Mouse (Mus musculus): Measurements from ENCODE around the gene 2310057J18Rik. TPM values are rescaled to one million over a fixed set of nuclear protein-coding genes. Genes with fewer than 3 reads are reported as not detected.
"Not testable (repeated sequence)": the region's sequence is repeated elsewhere in the genome, so short reads cannot be mapped to it uniquely, and the experiment has no call there.

2310057J18Rik gene
- polyA plus RNA-seq (2015; fragmentation: Nextera tagmentation; extraction: Ambion mirVana), result not detected in 2 replicates

DNA sequence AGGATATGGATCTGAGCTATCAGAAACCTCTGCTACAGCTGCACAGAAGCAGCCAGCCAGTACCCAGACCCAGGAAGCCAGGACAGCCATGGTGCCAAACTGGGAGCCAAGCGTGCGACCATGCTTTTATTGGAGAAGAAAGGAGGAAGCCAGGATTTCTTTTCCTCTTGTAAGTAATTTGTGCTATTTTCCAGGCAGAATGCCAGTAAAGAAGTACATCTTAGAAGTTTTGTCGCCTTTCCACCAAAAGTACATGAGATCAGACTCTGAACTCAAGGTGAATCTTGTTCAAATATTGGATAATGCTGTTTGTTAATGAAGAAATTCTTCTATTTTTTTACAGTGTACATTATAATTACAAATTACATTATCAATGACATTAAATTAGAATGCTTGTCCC is at the start of gene 2310057J18Rik:
Gene 2310057J18Rik, minus strand, starts transcription at position 101 of the 400 bp plus-strand sequence.
- Histone ChIP-seq H3K9ac (no peak within 1 kb of the TSS), H3K27me3 (replicated peaks) (no peaks in the 10 kb centered on the region), H3K4me3 (no peak within 1 kb of the TSS), H3K4me2 (no peak within 1 kb of the TSS), H3K36me3 (replicated peaks) (no peaks in the 10 kb centered on the region), H3K9me3 (no peaks in the 10 kb centered on the region), H3K4me1 (no peaks in the 10 kb centered on the region), H3K27ac (no peak within 1 kb of the TSS)
- ATAC-seq (replicated peaks), result no peak
- 95% methylated on average over 3 of the region's 3 CpGs for WGBS

DNA sequence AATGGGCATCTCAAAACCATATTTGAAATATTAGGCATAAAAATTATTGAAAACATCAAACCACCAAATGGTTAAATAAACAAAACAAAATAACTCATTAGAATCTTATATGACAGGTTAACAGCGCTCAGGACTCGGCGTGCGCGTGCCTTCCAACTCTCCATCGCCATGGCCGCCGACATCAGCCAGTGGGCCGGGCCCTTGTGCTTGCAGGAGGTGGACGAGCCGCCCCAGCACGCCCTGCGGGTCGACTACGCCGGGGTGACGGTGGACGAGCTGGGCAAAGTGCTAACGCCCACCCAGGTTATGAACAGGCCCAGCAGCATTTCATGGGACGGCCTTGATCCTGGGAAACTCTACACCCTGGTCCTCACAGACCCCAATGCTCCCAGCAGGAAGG is 43.9 kb upstream of the 2310057J18Rik start:
- not testable (repeated sequence) for ATAC-seq (replicated peaks); H3K4me3 ChIP-seq; H3K4me1 ChIP-seq; H3K4me2 ChIP-seq; H3K36me3 ChIP-seq (replicated peaks); H3K9me3 ChIP-seq; H3K27me3 ChIP-seq (replicated peaks); H3K9ac ChIP-seq; H3K27ac ChIP-seq
- WGBS, result 97% methylated on average over 11 of the region's 20 CpGs

DNA sequence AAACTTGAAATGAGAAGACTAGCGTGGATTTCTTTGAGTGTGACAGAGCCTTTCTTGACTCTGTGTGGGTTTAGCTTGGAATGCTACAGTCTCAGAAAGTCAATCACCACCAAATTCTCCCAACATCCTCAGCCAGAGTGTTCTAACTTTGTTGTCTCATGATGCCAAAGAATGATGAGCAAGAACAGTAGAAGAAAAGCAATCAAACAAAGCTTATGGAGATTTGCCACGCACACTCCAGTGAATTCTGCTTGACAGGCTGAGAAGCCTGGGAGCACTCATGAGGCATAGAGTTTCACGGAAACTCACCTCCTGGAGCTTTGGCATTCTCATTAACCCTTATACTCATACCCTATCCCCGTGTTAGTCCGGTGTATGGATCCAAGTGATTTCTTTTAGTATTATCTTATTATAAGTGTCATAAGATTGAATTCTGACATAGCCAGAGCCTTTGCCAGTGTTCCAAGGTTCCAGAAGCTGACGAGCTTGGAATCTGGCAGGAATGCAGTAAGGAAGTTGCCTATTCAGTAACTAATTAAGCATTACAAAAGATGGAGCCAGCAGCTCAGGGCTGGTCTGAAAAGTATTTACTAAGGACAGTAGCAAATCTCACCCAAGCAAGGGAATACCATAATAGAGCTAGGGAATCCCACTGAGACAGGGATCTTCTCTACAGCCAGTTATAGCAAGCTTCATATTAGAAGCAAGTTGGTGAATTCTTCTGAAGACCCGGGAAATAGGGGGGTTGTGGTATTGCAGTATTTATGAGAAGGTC is 33.6 kb upstream of the 2310057J18Rik start:
- H3K4me2 ChIP-seq, result no peak overlapping the region
- WGBS, result 58% methylated on average over 7 of the region's 7 CpGs

DNA sequence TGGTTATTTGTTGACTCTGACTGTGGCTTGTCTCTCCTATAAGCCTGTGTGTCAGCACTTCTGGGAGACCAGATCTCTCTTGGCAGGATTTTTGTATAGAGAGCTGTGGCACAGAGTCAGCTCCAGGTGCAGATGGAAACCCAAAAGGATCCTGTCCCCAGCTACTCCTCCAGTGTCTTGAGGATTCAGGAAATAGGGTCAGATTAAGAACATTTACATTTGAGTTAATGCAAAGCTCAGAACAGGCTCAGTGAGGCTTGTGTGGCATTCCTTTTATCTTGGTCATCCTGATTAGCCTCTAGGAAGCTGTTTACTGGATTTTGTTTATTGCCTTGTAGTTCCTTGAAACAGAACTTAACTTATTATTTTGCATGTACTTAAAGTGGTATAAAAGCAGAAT is 11.7 kb upstream of the 2310057J18Rik start:
- Histone ChIP-seq H3K4me2 (no peak overlapping the region), H3K9ac (no peak overlapping the region), H3K4me3 (no peak overlapping the region), H3K27ac (no peak overlapping the region), H3K9me3 (no peaks in the 10 kb centered on the region), H3K36me3 (replicated peaks) (no peaks in the 10 kb centered on the region), H3K4me1 (no peaks in the 10 kb centered on the region), H3K27me3 (replicated peaks) (no peaks in the 10 kb centered on the region)
- ATAC-seq (replicated peaks), result no peak

More for the DNA sequence above, 33.6 kb upstream of the 2310057J18Rik start:
- no peaks in the 10 kb centered on the region for H3K4me1 ChIP-seq
- H3K27ac ChIP-seq, result no peak overlapping the region
- no peaks in the 10 kb centered on the region for H3K27me3 ChIP-seq (replicated peaks)
- no peak overlapping the region for H3K9ac ChIP-seq
- H3K4me3 ChIP-seq, result no peak overlapping the region
- ATAC-seq (replicated peaks), result no peak
- no peaks in the 10 kb centered on the region for H3K36me3 ChIP-seq (replicated peaks)
- no peaks in the 10 kb centered on the region for H3K9me3 ChIP-seq

DNA sequence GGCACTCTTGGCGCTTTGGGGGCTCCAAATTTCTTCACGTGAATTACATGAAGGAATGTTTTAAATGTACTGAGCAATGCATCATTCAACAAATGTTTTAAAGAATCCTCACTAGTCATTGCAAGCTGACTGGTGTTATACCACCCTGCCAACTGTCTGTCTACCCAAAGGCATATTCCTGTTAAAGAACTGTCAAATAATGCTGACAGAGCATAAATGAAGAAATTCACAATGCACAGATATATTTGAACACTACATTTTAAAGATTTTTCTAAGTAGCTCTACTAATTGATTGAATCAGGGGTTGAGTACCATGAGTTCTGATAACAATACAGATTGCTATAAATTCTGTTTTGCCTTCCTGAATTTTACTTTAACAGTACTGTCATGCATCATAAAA is 2.9 kb upstream of the 2310057J18Rik start:
- no peaks in the 10 kb centered on the region for H3K9me3 ChIP-seq
- no peaks in the 10 kb centered on the region for H3K36me3 ChIP-seq (replicated peaks)
- no peak for ATAC-seq (replicated peaks)
- no peak overlapping the region for H3K4me3 ChIP-seq
- no peak overlapping the region for H3K4me2 ChIP-seq
- no peak overlapping the region for H3K27ac ChIP-seq
- whole genome bisulfite sequencing, result 81% methylated on average over 2 of the region's 2 CpGs
- no peaks in the 10 kb centered on the region for H3K4me1 ChIP-seq
- H3K27me3 ChIP-seq (replicated peaks), result no peaks in the 10 kb centered on the region
- no peak overlapping the region for H3K9ac ChIP-seq

DNA sequence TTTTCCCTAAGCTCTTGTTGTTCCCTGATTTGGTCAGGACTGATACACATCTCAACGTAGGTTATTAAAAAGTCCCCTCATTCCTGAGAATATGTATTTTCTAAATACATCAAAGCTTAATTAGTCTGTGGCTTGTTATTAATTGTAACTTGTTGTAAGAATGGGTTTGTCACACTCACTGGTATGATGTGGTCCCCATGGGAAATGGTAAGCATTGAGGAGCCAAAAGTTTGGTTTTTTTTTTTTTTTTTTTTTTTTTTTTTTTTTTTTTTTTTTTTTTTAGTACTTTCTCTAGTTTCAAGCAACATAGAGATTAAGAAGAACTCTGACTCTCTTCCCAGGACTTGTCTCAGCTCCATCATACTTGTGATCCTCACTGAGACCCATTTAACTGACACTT is 17.9 kb downstream of the 2310057J18Rik start:
- no peak for ATAC-seq (replicated peaks)
- H3K4me2 ChIP-seq, result no peak overlapping the region
- 89% methylated on average over 1 of the region's 1 CpGs for WGBS

DNA sequence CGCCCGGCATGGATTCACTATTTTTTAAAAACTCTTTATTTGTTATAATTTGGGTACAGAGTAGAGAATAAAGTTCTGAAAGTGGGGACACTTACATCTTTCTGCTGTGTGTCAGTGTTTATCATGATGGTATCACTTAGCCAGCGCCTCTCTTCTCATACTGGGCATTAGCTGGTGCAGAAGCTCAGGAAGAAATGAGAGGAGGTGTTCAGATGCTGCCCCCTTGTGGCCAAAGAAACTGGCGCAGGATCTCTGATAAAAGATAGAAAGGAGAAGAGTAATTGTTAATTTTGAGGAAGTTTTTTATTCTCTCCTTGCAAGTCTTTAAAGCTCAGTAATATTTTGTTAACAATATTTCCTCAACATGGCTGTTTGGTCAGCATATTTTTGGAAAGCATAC is 31.0 kb downstream of the 2310057J18Rik start:
- WGBS, result 54% methylated on average over 4 of the region's 4 CpGs
- H3K36me3 ChIP-seq (replicated peaks), result no peaks in the 10 kb centered on the region
- H3K4me2 ChIP-seq, result no peak overlapping the region
- H3K27ac ChIP-seq, result no peak overlapping the region
- H3K4me1 ChIP-seq, result no peaks in the 10 kb centered on the region
- no peaks in the 10 kb centered on the region for H3K9me3 ChIP-seq
- H3K27me3 ChIP-seq (replicated peaks), result no peaks in the 10 kb centered on the region
- H3K4me3 ChIP-seq, result no peak overlapping the region
- H3K9ac ChIP-seq, result no peak overlapping the region
- ATAC-seq (replicated peaks), result peak; percentile 82; the same call in 1 of the 2 replicates

More for the DNA sequence above, 17.9 kb downstream of the 2310057J18Rik start:
- H3K9me3 ChIP-seq, result no peaks in the 10 kb centered on the region
- no peak overlapping the region for H3K9ac ChIP-seq
- H3K4me3 ChIP-seq, result no peak overlapping the region
- no peaks in the 10 kb centered on the region for H3K4me1 ChIP-seq
- H3K27me3 ChIP-seq (replicated peaks), result no peaks in the 10 kb centered on the region
- no peaks in the 10 kb centered on the region for H3K36me3 ChIP-seq (replicated peaks)
- no peak overlapping the region for H3K27ac ChIP-seq

DNA sequence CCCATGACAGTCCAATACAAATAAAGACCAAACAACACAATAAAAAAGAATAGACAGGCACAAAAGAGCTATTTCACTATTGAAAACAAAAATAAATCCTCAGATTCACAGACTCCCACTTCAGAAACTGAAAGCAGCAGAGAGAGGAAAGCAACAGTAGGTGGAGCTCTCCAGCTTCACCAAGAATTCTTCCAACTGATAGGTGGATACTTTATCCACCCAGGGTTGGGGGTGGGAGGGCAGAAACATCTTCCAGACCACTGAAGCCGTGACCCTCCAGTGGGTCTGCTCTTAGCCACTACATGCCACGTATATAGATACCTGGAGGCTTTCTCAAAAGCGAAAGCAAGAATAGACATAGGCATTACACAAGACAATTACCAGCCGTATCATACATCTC is 31.6 kb downstream of the 2310057J18Rik start:
- H3K4me1 ChIP-seq, result no peaks in the 10 kb centered on the region

More for the DNA sequence above, 31.6 kb downstream of the 2310057J18Rik start:
- no peaks in the 10 kb centered on the region for H3K36me3 ChIP-seq (replicated peaks)
- no peaks in the 10 kb centered on the region for H3K27me3 ChIP-seq (replicated peaks)
- no peak overlapping the region for H3K9ac ChIP-seq
- no peaks in the 10 kb centered on the region for H3K9me3 ChIP-seq
- no peak overlapping the region for H3K4me2 ChIP-seq
- H3K4me3 ChIP-seq, result no peak overlapping the region
- 71% methylated on average over 4 of the region's 4 CpGs for WGBS
- no peak overlapping the region for H3K27ac ChIP-seq
- ATAC-seq (replicated peaks), result 0 out of 2 replicates have a peak, but pooled peaks have one; percentile 24

Other genes starting within 250 kb of the 2310057J18Rik start
- gene Soga3, start 157.5 kb upstream of the 2310057J18Rik start, polyA plus RNA-seq (2015; fragmentation: Nextera tagmentation; extraction: Ambion mirVana), result 112 and 119 TPM in 2 replicates
- 10.6 and 12.3 TPM in 2 replicates for gene Gm49353, start 212.7 kb upstream of the 2310057J18Rik start, polyA plus RNA-seq (2015; fragmentation: Nextera tagmentation; extraction: Ambion mirVana)
- 31.0 and 33.2 TPM in 2 replicates for gene 9330159F19Rik, start 225.3 kb upstream of the 2310057J18Rik start, polyA plus RNA-seq (2015; fragmentation: Nextera tagmentation; extraction: Ambion mirVana)

Data from midbrain, embryonic 15.5 days (tissue).